Mouse (Mus musculus): Measurements from ENCODE around the gene Mettl1. TPM values are rescaled to one million over a fixed set of nuclear protein-coding genes. Genes with fewer than 3 reads are reported as not detected.
"Not testable (repeated sequence)": the region's sequence is repeated elsewhere in the genome, so short reads cannot be mapped to it uniquely, and the experiment has no call there.

Mettl1 gene
- polyA plus RNA-seq, 1 experiment from 2014 or later, result 37.1 TPM

GRCm38 (mm10) chr10:127059968-127060916 is 19.0 kb downstream of the Mettl1 start, which contains the start of gene March9:
Gene March9 (minus strand): TSS chr10:127060184.
- peaks cover 26% of the 10 kb centered on the region for H3K4me1 ChIP-seq (replicated peaks)
- H3K27me3 ChIP-seq (replicated peaks), result peaks cover 58% of the 10 kb centered on the region
- peak within 1 kb of the TSS; percentile 97 for H3K4me2 ChIP-seq
- peak within 1 kb of the TSS; percentile 79 for H3K9ac ChIP-seq
- H3K36me3 ChIP-seq, result peaks cover 12% of the 10 kb centered on the region
- no peak within 1 kb of the TSS for H3K27ac ChIP-seq (ENCODE audit: poor library complexity, severe bottlenecking)
- under 1% methylated on average over 51 of the region's 72 CpGs for WGBS
- 0 out of 2 replicates have a peak, but pooled peaks have one; percentile 12 for ATAC-seq (ENCODE audit: insufficient number of reproducible peaks, low FRiP score)
- peak within 1 kb of the TSS; percentile 78 for H3K4me3 ChIP-seq
- H3K9me3 ChIP-seq (replicated peaks), result no peaks in the 10 kb centered on the region

GRCm38 (mm10) chr10:127061085-127061484 is 19.9 kb downstream of the Mettl1 start:
- WGBS, result 47% methylated on average over 5 of the region's 5 CpGs
- ATAC-seq (ENCODE audit: insufficient number of reproducible peaks, low FRiP score), result no peak
- H3K27me3 ChIP-seq (replicated peaks), result peaks cover 49% of the 10 kb centered on the region
- H3K36me3 ChIP-seq, result peaks cover 21% of the 10 kb centered on the region
- H3K4me1 ChIP-seq (replicated peaks), result peaks cover 33% of the 10 kb centered on the region
- H3K4me2 ChIP-seq, result no peak overlapping the region
- H3K9me3 ChIP-seq (replicated peaks), result no peaks in the 10 kb centered on the region
- H3K9ac ChIP-seq, result no peak overlapping the region
- no peak overlapping the region for H3K27ac ChIP-seq (ENCODE audit: poor library complexity, severe bottlenecking)
- H3K4me3 ChIP-seq, result 0 out of 2 replicates have a peak overlapping the region, but pooled peaks have one; percentile 78

GRCm38 (mm10) chr10:127061513-127061912 is 20.3 kb downstream of the Mettl1 start:
- WGBS, result 68% methylated on average over 2 of the region's 2 CpGs
- peaks cover 33% of the 10 kb centered on the region for H3K4me1 ChIP-seq (replicated peaks)
- H3K4me2 ChIP-seq, result no peak overlapping the region
- H3K27ac ChIP-seq (ENCODE audit: poor library complexity, severe bottlenecking), result no peak overlapping the region
- no peak for ATAC-seq (ENCODE audit: insufficient number of reproducible peaks, low FRiP score)
- peaks cover 24% of the 10 kb centered on the region for H3K36me3 ChIP-seq
- H3K9me3 ChIP-seq (replicated peaks), result no peaks in the 10 kb centered on the region
- H3K9ac ChIP-seq, result no peak overlapping the region
- H3K27me3 ChIP-seq (replicated peaks), result peaks cover 45% of the 10 kb centered on the region
- no peak overlapping the region for H3K4me3 ChIP-seq

- not testable (repeated sequence) for H3K9me3 ChIP-seq (replicated peaks); H3K4me3 ChIP-seq; ATAC-seq (ENCODE audit: insufficient number of reproducible peaks, low FRiP score); H3K27ac ChIP-seq (ENCODE audit: poor library complexity, severe bottlenecking); H3K9ac ChIP-seq; H3K4me2 ChIP-seq
- 72% methylated on average over 4 of the region's 4 CpGs for WGBS
- Histone ChIP-seq H3K36me3 (peaks cover 28% of the 10 kb centered on the region), H3K27me3 (replicated peaks) (peaks cover 41% of the 10 kb centered on the region), H3K4me1 (replicated peaks) (peaks cover 33% of the 10 kb centered on the region)
These were observed 20.9 kb downstream of the Mettl1 start for GRCm38 (mm10) chr10:127062101-127062500.

- H3K4me3 ChIP-seq, result no peak overlapping the region
- peaks cover 37% of the 10 kb centered on the region for H3K27me3 ChIP-seq (replicated peaks)
- peaks cover 33% of the 10 kb centered on the region for H3K4me1 ChIP-seq (replicated peaks)
- peaks cover 30% of the 10 kb centered on the region for H3K36me3 ChIP-seq
- no peak for ATAC-seq (ENCODE audit: insufficient number of reproducible peaks, low FRiP score)
- 65% methylated on average over 5 of the region's 5 CpGs for WGBS
- no peak overlapping the region for H3K9ac ChIP-seq
- H3K9me3 ChIP-seq (replicated peaks), result no peaks in the 10 kb centered on the region
- H3K4me2 ChIP-seq, result no peak overlapping the region
- no peak overlapping the region for H3K27ac ChIP-seq (ENCODE audit: poor library complexity, severe bottlenecking)
These were observed 21.3 kb downstream of the Mettl1 start for GRCm38 (mm10) chr10:127062503-127062902.

- ATAC-seq (ENCODE audit: insufficient number of reproducible peaks, low FRiP score), result peak; percentile 95
- Histone ChIP-seq H3K27ac (ENCODE audit: poor library complexity, severe bottlenecking) (peak within 1 kb of the TSS; percentile 78), H3K36me3 (peaks cover 38% of the 10 kb centered on the region), H3K27me3 (replicated peaks) (peaks cover 33% of the 10 kb centered on the region), H3K4me1 (replicated peaks) (peaks cover 35% of the 10 kb centered on the region), H3K4me3 (peak within 1 kb of the TSS; percentile 70), H3K9ac (peak within 1 kb of the TSS; percentile 91), H3K9me3 (replicated peaks) (no peaks in the 10 kb centered on the region), H3K4me2 (peak within 1 kb of the TSS; percentile 78)
- WGBS, result under 1% methylated on average over 45 of the region's 46 CpGs
These were observed 22.1 kb downstream of the Mettl1 start, which contains the start of gene Cdk4 for GRCm38 (mm10) chr10:127063239-127063872. Gene Cdk4 (plus strand): TSS chr10:127063534.

- peak overlapping the region; percentile 78 for H3K27ac ChIP-seq (ENCODE audit: poor library complexity, severe bottlenecking)
- H3K9me3 ChIP-seq (replicated peaks), result no peaks in the 10 kb centered on the region
- H3K27me3 ChIP-seq (replicated peaks), result peaks cover 25% of the 10 kb centered on the region
- peak overlapping the region; percentile 91 for H3K9ac ChIP-seq
- peaks cover 37% of the 10 kb centered on the region for H3K4me1 ChIP-seq (replicated peaks)
- 13% methylated on average over 37 of the region's 37 CpGs for WGBS
- ATAC-seq (ENCODE audit: insufficient number of reproducible peaks, low FRiP score), result no peak
- H3K36me3 ChIP-seq, result peaks cover 43% of the 10 kb centered on the region
- peak overlapping the region; percentile 70 for H3K4me3 ChIP-seq
- peak overlapping the region; percentile 78 for H3K4me2 ChIP-seq
These were observed 23.0 kb downstream of the Mettl1 start for GRCm38 (mm10) chr10:127063913-127064870.

- Histone ChIP-seq H3K27ac (ENCODE audit: poor library complexity, severe bottlenecking) (no peak overlapping the region), H3K4me3 (no peak overlapping the region), H3K4me2 (peak overlapping the region; percentile 28), H3K4me1 (replicated peaks) (peaks cover 29% of the 10 kb centered on the region), H3K9ac (no peak overlapping the region), H3K9me3 (replicated peaks) (no peaks in the 10 kb centered on the region), H3K36me3 (peaks cover 43% of the 10 kb centered on the region), H3K27me3 (replicated peaks) (peaks cover 9% of the 10 kb centered on the region)
- WGBS, result 57% methylated on average over 9 of the region's 9 CpGs
- no peak for ATAC-seq (ENCODE audit: insufficient number of reproducible peaks, low FRiP score)
These were observed 24.8 kb downstream of the Mettl1 start for GRCm38 (mm10) chr10:127065981-127066380.

- WGBS, result 88% methylated on average over 14 of the region's 14 CpGs
- H3K4me1 ChIP-seq (replicated peaks), result peaks cover 33% of the 10 kb centered on the region
These were observed 25.4 kb downstream of the Mettl1 start for GRCm38 (mm10) chr10:127066519-127067018.

GRCm38 (mm10) chr10:127068360-127069038 is 27.3 kb downstream of the Mettl1 start:
- no peak for ATAC-seq (ENCODE audit: insufficient number of reproducible peaks, low FRiP score)
- Histone ChIP-seq H3K27ac (ENCODE audit: poor library complexity, severe bottlenecking) (no peak overlapping the region), H3K4me2 (peak overlapping the region; percentile 75), H3K36me3 (peaks cover 43% of the 10 kb centered on the region), H3K4me1 (replicated peaks) (peaks cover 33% of the 10 kb centered on the region), H3K9me3 (replicated peaks) (no peaks in the 10 kb centered on the region), H3K4me3 (peak overlapping the region; percentile 86), H3K9ac (peak overlapping the region; percentile 90), H3K27me3 (replicated peaks) (no peaks in the 10 kb centered on the region)
- WGBS, result 79% methylated on average over 9 of the region's 9 CpGs

More at GRCm38 (mm10) chr10:127066519-127067018, 25.4 kb downstream of the Mettl1 start:
- Histone ChIP-seq H3K9ac (no peak overlapping the region), H3K27ac (ENCODE audit: poor library complexity, severe bottlenecking) (no peak overlapping the region), H3K4me3 (no peak overlapping the region), H3K27me3 (replicated peaks) (peaks cover 3% of the 10 kb centered on the region), H3K36me3 (peaks cover 43% of the 10 kb centered on the region), H3K4me2 (no peak overlapping the region), H3K9me3 (replicated peaks) (no peaks in the 10 kb centered on the region)
- no peak for ATAC-seq (ENCODE audit: insufficient number of reproducible peaks, low FRiP score)
